Mouse (Mus musculus): ENCODE data around the gene Stk32c.
A peak's percentile ranks its signal among the peaks of the same experiment; 100 is the strongest.

The Stk32c gene

GRCm38 (mm10) chr7:139212754-139213745, at the start of gene Stk32c, which contains the start of gene Lrrc27:
TSS of gene Stk32c (minus strand) at chr7:139213307.
TSS of gene Lrrc27 (plus strand) at chr7:139212988.
- peak; percentile 84 for DNase-seq (ENCODE audit: low spot score)

GRCm38 (mm10) chr7:139257752-139258542, 44.8 kb upstream of the Stk32c start:
- no peak for DNase-seq (ENCODE audit: low spot score)

- DNase-seq (ENCODE audit: low spot score) = no peak
Observed at GRCm38 (mm10) chr7:139254626-139255025, 41.5 kb upstream of the Stk32c start.

- DNase-seq (ENCODE audit: low spot score) = no peak
Observed at GRCm38 (mm10) chr7:139253462-139253861, 40.4 kb upstream of the Stk32c start.

DNA sequence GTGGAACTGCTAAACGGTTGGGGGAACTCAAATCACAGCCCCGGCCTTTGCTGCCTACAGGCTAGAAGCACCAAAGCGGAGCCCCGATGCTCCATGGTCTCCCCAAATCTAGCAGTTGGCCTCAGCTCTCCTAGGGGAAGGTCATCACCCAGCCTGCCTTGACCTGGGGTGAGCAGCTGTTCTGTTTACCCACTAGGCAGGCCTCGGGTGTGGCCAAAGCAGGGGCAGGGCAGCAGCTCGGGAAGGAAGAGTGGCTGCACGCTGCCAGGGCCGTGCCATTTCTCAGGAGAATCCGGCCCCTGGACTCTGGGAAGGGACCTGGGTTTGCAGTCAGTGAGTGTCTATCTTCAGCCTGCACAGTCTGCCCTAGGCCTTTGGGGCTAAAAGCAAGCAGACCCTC, 39.9 kb upstream of the Stk32c start:
- DNase-seq (ENCODE audit: low spot score) = no peak

DNA sequence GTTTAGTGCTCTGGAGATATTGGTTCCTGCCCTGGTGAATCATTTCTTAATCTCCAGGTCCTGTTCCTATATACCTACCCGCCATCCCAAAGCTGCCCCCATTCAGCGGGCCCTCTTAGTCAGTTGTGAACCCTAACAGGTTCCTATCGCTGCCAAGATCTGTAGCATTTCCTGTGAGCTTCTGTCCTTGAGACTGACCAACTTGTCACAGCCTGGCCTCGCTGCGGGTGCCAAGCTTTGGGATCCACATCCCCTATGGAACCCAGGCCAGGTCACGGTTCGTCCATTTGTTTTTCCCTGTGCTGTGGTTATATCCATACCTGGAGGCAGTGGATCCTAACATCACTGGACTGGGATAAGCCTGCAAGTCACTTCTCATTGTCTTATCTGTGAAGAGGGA, 39.5 kb upstream of the Stk32c start:
- DNase-seq (ENCODE audit: low spot score) = no peak

DNA sequence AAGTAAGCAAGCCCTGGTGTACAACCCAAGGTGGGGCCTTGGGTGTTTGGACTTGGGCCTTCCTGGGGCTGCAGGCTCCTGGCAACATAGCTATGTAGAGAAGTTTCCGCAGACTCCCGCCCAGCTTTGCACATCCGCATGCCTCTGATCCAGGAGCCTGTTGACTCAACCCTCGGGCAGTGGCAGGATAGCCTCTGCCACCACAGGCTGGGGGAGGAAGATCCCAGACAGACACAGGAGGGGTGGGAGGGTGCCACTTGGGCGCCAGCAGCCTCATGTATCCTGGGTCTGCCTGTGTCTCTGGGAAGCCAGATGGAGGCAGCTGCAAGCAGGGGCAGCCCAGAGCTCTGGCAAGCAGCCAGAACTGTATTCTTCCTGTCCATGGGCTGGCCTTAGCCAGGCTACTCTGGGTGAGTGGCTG, 38.8 kb upstream of the Stk32c start:
- no peak for DNase-seq (ENCODE audit: low spot score)

GRCm38 (mm10) chr7:139249406-139250210, 36.5 kb upstream of the Stk32c start:
- DNase-seq (ENCODE audit: low spot score) = no peak

DNA sequence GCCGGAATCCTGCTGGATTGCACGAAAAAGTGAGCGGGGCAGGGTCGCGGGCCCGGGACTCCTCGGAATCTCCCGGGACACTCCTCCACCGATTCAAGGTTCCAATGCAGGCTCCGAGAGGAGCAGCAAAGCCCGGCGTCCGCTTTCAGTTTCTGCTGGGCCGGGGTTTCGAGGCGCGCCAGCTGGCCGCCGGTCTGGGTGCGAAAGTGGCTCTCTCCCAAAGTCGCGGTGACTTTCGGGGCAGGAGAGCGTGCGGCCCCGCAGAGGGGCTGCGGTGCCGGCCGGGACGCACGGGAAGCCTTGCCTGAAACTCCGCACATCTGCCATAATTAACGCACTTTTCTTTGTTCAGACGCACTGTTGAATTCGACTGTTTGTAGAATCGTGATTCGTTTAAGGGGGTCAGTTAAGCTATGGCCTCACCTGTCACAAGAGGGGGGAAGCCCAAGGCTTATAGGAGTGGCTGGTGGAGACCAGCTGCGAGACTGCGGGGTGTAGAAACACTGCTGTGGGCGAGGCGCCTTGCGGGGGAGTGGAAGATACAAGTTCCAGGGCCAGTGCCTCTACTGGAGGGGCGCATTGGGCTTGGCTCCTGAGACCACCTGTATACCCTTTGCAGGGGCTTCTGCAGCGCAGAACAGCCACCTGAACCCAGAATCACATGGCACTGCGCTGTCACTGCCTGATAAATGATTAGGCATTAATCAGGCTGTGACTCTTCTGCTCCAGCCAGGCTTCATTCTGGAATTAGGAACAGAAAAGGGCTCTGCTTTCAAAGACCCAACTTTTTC, 35.7 kb upstream of the Stk32c start:
- DNase-seq (ENCODE audit: low spot score) = no peak

DNA sequence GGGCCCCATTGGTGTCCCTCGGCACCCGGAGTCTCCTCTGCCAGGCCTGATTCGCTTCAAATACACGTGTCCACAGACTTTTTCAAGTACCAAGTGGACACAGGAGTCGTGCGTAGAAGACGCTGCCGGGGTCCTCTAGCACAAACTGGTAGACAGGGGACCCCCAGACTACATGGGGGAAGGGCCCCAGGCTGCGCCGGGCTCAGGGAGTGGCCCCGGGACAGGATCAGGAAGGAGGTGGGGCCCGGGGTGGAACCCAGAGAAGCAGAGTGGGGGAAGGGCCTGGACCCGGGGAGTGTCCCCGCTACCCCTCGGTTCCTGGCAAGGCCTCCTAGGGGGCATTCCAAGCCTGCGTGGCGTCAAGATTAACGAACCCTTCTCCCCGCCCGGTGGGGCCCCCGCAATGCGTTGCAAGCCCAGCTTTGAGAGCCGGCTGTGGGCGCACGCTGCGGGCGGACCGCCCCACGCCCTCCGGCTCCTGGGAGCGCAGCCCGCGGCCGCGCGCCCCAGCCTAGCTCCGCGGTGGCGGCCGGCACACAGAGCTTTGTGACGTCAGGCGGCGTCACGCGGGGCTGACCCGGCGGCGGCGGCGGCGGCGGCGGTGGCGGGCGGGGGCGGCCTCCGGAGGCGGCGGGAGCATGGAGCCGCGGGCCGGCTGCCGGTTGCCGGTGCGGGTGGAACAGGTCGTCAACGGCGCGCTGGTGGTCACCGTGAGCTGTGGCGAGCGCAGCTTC, 34.9 kb upstream of the Stk32c start, which contains the start of gene Pwwp2b:
Gene Pwwp2b, plus strand, starts transcription at position 602 of the 734 bp plus-strand sequence.
- peak; percentile 11 for DNase-seq (ENCODE audit: low spot score)

DNA sequence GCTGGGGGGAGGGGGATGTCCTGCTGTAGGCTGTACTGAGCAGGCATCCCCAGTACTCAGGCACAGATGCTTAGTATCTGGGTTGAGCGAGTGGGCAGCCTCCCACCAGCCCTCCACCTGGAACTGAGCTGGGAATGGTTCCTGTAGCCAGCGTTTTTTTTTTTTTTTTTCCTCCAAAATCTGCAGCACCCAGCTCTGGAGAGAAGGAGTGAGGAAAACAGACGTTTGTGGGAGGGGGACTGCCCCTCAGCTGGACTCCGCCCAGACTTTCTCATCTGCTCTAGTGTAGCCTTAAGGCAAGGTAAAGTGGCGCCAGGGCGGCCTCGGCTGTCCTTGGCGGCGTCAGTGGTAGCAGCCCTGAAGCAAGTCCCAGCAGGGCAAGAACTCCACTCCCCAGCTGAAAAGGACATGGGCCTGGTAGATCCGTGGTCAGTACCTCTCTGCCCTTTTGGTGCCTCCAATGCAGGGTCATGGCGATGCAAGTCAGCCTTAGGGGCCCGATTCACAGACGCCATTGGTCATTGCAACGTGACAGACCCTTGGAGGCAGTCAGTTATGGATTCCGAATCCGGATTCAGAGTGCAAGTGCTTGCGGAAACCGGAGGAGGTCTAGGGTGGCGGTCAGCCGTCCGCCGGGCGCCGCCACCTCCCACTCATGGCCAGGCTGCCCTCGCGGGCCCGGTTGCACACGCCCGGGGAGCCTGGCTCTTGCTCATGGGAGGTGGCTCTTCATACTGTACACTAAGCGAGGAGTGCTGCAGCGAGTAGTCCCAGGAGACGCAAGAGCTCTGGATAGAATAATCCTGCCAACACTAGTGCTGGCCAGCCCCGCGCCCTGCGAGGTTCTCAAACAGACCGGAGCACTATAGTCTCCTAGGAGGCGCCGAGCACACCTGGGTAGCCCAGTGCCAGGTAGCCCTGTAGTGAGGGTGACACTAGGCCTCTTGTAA, 34.1 kb upstream of the Stk32c start:
- DNase-seq (ENCODE audit: low spot score) = no peak

- no peak for DNase-seq (ENCODE audit: low spot score)
Observed at GRCm38 (mm10) chr7:139246086-139246485, 33.0 kb upstream of the Stk32c start.

- DNase-seq (ENCODE audit: low spot score) = no peak
Observed at GRCm38 (mm10) chr7:139239432-139239831, 26.3 kb upstream of the Stk32c start.

DNA sequence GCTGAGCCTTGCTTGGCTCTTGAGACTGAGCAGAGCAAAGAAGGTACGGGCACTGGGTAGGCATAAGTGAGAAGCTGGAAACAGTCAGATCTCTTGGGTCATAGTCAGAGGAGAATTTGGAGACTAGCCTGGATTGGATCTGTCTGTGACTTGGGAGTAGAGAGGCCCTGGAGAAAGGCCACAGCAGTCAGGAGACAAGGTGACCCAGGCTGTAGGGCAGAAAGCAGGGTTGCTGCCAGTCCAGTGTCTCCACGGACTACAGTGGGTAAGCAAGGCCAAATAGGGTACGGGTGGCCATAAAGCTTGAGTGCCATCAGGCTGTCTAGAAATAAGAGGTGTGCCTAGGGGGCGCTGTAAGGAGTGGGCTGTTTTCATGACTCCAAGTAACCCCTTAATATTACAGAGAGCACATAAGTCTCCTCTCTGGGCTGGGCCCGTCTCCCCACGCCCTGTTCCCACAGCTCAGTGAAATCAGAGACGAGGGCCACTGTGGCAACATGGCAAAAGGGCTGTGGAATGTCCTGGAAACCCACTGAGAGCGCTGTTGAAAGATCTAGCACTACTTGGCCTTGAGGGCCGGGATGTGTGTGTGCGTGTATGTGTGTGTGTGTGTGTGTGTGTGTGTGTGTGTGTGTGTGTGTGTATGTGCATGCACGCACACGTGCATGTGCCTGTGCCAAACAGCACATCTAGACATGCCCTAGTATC, 22.7 kb upstream of the Stk32c start:
- no peak for DNase-seq (ENCODE audit: low spot score)

DNA sequence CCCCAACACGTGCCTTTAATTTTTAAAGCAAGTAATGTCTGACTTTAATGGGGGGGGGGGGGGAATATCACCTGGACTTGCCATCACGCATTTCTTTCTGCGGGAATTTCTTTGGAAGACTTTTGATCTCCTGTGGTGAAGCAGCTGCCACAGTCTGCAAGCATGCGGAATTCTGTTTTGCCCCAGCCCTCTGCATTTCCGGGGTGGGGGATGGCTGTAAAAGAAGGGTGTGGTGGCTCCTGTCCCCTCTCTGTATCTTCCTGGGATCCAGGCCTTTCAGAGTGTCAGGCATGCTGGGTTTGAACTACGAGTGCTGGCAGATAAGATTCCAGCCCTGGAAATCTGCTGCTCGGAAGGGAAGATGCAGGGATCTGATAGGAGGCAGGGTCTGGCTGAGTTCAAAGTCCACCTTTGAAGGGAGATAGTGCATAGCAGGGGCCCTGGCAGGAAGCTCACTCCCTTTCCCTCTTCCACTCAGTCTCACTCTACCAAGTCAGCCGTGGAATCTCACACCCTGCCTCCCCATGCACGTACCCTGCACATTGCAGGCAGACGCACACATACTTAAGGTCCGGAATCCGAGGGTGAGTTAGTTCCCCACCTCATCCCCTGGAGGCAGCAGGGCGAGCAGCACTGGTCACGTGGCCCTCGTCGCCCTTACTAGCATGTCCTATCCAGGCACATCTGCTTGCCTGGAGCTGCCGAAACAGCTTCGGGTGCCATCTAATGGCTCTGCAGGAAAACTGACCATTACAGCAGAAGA, 21.5 kb upstream of the Stk32c start:
- no peak for DNase-seq (ENCODE audit: low spot score)

- DNase-seq (ENCODE audit: low spot score) = peak; percentile 66
Observed at GRCm38 (mm10) chr7:139233714-139234113, 20.6 kb upstream of the Stk32c start.

DNA sequence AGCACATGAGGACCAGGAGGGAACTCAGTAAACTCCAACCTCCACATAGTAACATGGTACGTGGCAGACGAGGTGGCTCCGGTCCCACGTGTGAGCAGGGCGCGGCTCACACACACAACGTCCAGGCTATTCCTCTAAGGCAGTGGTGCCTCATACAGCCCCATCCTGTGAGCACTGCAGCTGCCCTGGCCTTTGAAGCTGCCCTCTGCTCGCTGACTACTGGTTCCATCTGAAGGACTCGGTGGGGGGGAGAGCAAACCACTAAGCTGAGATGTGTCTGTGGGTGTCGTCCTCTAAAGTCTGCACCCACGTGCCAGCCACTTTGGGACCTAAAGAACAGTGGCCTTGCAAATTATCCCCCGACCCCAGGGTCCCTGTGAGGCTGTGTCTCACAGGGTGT, 17.1 kb upstream of the Stk32c start:
- DNase-seq (ENCODE audit: low spot score) = no peak

DNA sequence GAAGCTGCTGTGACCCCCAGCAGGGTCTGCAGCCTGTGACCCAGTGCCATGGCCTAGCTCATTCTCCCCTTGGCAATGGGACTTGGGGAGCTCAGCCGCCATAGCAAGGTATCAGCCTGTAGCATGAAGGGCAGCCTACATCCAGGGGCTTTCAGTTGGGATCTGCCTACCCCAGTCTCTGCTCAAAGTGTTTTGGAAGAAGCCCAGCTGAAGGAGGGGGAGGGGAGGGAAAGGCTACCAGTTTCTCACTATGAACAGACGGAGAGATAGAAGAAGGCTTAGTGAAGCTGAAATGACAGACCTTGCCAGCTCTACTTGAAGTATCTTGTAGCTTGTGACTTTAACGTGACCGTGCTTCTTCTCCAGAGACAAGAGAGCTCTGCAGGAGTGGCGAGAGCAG, 16.7 kb upstream of the Stk32c start:
- DNase-seq (ENCODE audit: low spot score) = no peak
